ENCODE assay signal across 8 mouse cellular contexts in the genomic region with DNA sequence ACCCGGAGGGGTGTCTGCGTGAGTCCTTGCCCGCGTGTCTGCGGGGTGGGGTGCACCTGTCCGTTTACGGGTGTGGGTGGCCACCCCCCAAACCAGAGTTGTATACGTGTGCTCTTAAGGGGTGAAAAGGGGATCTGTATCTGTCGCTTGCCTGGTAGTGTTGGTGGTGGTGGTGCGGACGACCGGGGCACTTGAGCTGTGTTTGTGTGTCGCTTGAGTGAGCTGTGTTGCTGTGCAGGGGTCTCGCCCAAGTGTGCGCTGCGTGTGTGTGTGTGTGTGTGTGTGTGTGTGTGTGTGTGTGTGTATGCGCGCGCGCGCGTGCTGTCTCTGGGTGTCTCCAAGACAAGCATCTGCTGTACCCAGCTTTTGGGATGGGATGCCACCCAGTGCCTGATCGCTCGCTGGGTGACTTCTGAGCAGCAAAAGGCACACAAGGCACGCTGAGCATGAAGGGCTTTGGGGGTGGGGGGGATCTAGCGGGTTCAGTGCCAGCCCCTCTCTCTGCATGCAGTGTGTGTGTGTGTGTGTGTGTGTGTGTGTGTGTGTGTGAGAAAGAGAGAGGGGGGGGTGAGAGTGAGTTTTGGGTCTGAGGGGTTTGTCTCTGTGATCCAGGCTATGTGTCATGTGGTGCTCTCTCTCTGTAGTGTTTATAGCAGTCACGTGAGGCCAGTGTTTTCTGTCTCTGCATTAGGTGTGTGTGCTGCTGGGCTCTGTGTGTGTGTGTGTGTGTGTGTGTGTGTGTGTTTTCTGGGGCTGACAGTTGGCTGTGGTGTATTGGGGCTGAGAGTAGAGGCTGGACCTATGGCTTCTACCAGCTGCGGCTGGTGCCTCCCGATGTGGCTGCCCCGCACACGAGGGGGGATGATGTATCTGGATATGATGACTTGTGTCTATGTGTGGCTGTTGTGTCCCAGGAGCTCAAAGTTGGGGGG. TPM values are rescaled to one million over a fixed set of nuclear protein-coding genes. Genes with fewer than 3 reads are reported as not detected.
DNase-seq lines count a peak whose midpoint lies in the region; ATAC-seq and TF ChIP-seq lines count a peak whose summit lies in the region.

No protein-coding gene starts in this region.

- TF ChIP-seq CTCF in liver, embryonic 14.5 days (IDR thresholded peaks at IDR 0.05; ENCODE audit: low read depth): 0 out of 2 replicates have a peak, but pooled peaks have one; percentile 9

- no peak for TF ChIP-seq EP300 in liver, embryonic 14.5 days (IDR thresholded peaks at IDR 0.05; ENCODE audit: low read depth)

- under 1% methylated on average over 31 of the region's 31 CpGs for whole genome bisulfite sequencing in heart, embryonic 13.5 days
- under 1% methylated on average over 31 of the region's 31 CpGs for WGBS in liver, embryonic 14.5 days (ENCODE audit: insufficient replicate concordance)
- 0% methylated on average over 29 of the region's 31 CpGs for WGBS in neural tube, embryonic 13.5 days

- H3K4me2 ChIP-seq in heart, embryonic 13.5 days: peak overlapping the region; percentile 99
- peak overlapping the region; percentile 99 for H3K4me2 ChIP-seq in liver, embryonic 14.5 days (ENCODE audit: low read depth)
- H3K4me2 ChIP-seq in neural tube, embryonic 13.5 days: peak overlapping the region; percentile 96

- peaks cover 56% of the 10 kb centered on the region for H3K4me1 ChIP-seq in heart, embryonic 13.5 days
- H3K4me1 ChIP-seq in liver, embryonic 14.5 days (replicated peaks; ENCODE audit: control insufficient read depth in 2 of 2, insufficient read depth in 2 of 2, low read length in 1 of 2): peaks cover 44 to 45% of the 10 kb centered on the region in 2 experiments
- H3K4me1 ChIP-seq in neural tube, embryonic 13.5 days (replicated peaks): peaks cover 63% of the 10 kb centered on the region

- no peaks in the 10 kb centered on the region for H3K27me3 ChIP-seq in heart, embryonic 13.5 days (replicated peaks)
- H3K27me3 ChIP-seq in liver, embryonic 14.5 days (ENCODE audit: control insufficient read depth, insufficient read depth, low read length): peaks cover 10% of the 10 kb centered on the region
- H3K27me3 ChIP-seq in neural tube, embryonic 13.5 days: no peaks in the 10 kb centered on the region

- H3K4me3 ChIP-seq in heart, embryonic 13.5 days: peak overlapping the region; percentile 76
- H3K4me3 ChIP-seq in liver, embryonic 14.5 days (ENCODE audit: insufficient read depth in 1 of 2, low read depth in 2 of 2, low read length in 2 of 2): peak overlapping the region; percentile 89 to 92
- peak overlapping the region; percentile 69 for H3K4me3 ChIP-seq in neural tube, embryonic 13.5 days

- ATAC-seq in heart, embryonic 13.5 days (ENCODE audit: extremely low read depth, insufficient number of reproducible peaks, low FRiP score, low TSS enrichment): no peak
- ATAC-seq in liver, embryonic 14.5 days (ENCODE audit: insufficient read depth): no peak
- ATAC-seq in neural tube, embryonic 13.5 days (ENCODE audit: low read depth): peak; percentile 8; the same call in 1 of the 2 replicates

- peaks cover 3% of the 10 kb centered on the region; the same call in 1 of the 2 replicates for H3K36me3 ChIP-seq in heart, embryonic 13.5 days
- no peaks in the 10 kb centered on the region; the same call in 1 of the 2 replicates for H3K36me3 ChIP-seq in liver, embryonic 14.5 days (replicated peaks; ENCODE audit: control insufficient read depth, insufficient read depth, low read depth)
- no peaks in the 10 kb centered on the region for H3K36me3 ChIP-seq in neural tube, embryonic 13.5 days

- H3K9ac ChIP-seq in heart, embryonic 13.5 days: peak overlapping the region; percentile 94
- H3K9ac ChIP-seq in liver, embryonic 14.5 days (replicated peaks): peak overlapping the region; percentile 87
- H3K9ac ChIP-seq in neural tube, embryonic 13.5 days: peak overlapping the region; percentile 93

- H3K27ac ChIP-seq in heart, embryonic 13.5 days (replicated peaks): peak overlapping the region; percentile 99
- peak overlapping the region; percentile 87 for H3K27ac ChIP-seq in liver, embryonic 14.5 days
- peak overlapping the region; percentile 97 for H3K27ac ChIP-seq in neural tube, embryonic 13.5 days (replicated peaks)

- DNase-seq in A20 (ENCODE audit: low read depth, low spot score): peak; percentile 80
- peak; percentile 60 for DNase-seq in Muller cell, postnatal 12 days (ENCODE audit: inconsistent ontology term)
- peak; percentile 50 to 59 for DNase-seq in cerebellum, postnatal 36 days
- DNase-seq in kidney, postnatal 10 days: peak; percentile 54
- DNase-seq in liver, embryonic 14.5 days (ENCODE audit: low read depth in 3 of 3, low spot score in 3 of 3): no peak
- DNase-seq in yolk sac, embryonic 10.5 days (ENCODE audit: low spot score): peak; percentile 43

- no peaks in the 10 kb centered on the region for H3K9me3 ChIP-seq in heart, embryonic 13.5 days
- H3K9me3 ChIP-seq in liver, embryonic 14.5 days (ENCODE audit: control insufficient read depth, low read length): no peaks in the 10 kb centered on the region
- H3K9me3 ChIP-seq in neural tube, embryonic 13.5 days: no peaks in the 10 kb centered on the region

RNA-seq across cellular contexts. Expression of gene Bbc3, which starts 2.6 kb away (rescaled TPM):
- 8.2 and 8.8 TPM in 2 replicates for polyA plus RNA-seq in heart, embryonic 13.5 days (2015; fragmentation: Nextera tagmentation; extraction: Ambion mirVana)
- polyA plus RNA-seq in liver, embryonic 14.5 days (2012; rRNA removed): 3.2 and 3.8 TPM in 2 replicates
- 2.0 and 3.3 TPM in 2 replicates for polyA plus RNA-seq in liver, embryonic 14.5 days (2014; fragmentation: Nextera tagmentation; extraction: Ambion mirVana)
- 22.4 and 22.8 TPM in 2 replicates for polyA plus RNA-seq in neural tube, embryonic 13.5 days (2015; fragmentation: Nextera tagmentation; extraction: Ambion mirVana)

RNA-seq across cellular contexts. Expression of gene Ccdc9, which starts 24.2 kb away (rescaled TPM):
- 14.3 and 16.5 TPM in 2 replicates for polyA plus RNA-seq in heart, embryonic 13.5 days (2015; fragmentation: Nextera tagmentation; extraction: Ambion mirVana)
- polyA plus RNA-seq in liver, embryonic 14.5 days (2012; rRNA removed): 15.9 and 24.7 TPM in 2 replicates
- polyA plus RNA-seq in liver, embryonic 14.5 days (2014; fragmentation: Nextera tagmentation; extraction: Ambion mirVana): 4.2 and 7.6 TPM in 2 replicates
- polyA plus RNA-seq in neural tube, embryonic 13.5 days (2015; fragmentation: Nextera tagmentation; extraction: Ambion mirVana): 31.2 and 35.4 TPM in 2 replicates

RNA-seq across cellular contexts. Expression of gene Inafm1, which starts 37.4 kb away (rescaled TPM):
- polyA plus RNA-seq in heart, embryonic 13.5 days (2015; fragmentation: Nextera tagmentation; extraction: Ambion mirVana): 10.7 TPM in 2 replicates
- 7.9 and 8.3 TPM in 2 replicates for polyA plus RNA-seq in liver, embryonic 14.5 days (2012; rRNA removed)
- polyA plus RNA-seq in liver, embryonic 14.5 days (2014; fragmentation: Nextera tagmentation; extraction: Ambion mirVana): 3.5 and 4.0 TPM in 2 replicates
- polyA plus RNA-seq in neural tube, embryonic 13.5 days (2015; fragmentation: Nextera tagmentation; extraction: Ambion mirVana): 30.0 and 39.3 TPM in 2 replicates

RNA-seq across cellular contexts. Expression of gene C5ar1, which starts 51.4 kb away (rescaled TPM):
- polyA plus RNA-seq in heart, embryonic 13.5 days (2015; fragmentation: Nextera tagmentation; extraction: Ambion mirVana): 1.5 and 2.2 TPM in 2 replicates
- 0.95 and 1.1 TPM in 2 replicates for polyA plus RNA-seq in liver, embryonic 14.5 days (2012; rRNA removed)
- polyA plus RNA-seq in liver, embryonic 14.5 days (2014; fragmentation: Nextera tagmentation; extraction: Ambion mirVana): 1.1 and 1.9 TPM in 2 replicates
- polyA plus RNA-seq in neural tube, embryonic 13.5 days (2015; fragmentation: Nextera tagmentation; extraction: Ambion mirVana): 2.3 and 2.8 TPM in 2 replicates

Comparison
In these comparisons a context has a peak if more than half of its experiments do, and no peak if none do; other contexts are left out.
1. DNase-seq: peak in A20 (single experiment), Muller cell, postnatal 12 days (single experiment), cerebellum, postnatal 36 days (2 of 2), kidney, postnatal 10 days (single experiment) and yolk sac, embryonic 10.5 days (single experiment); none in liver, embryonic 14.5 days (0 of 3).
2. Peak in every context shown above with its lines, with median percentiles within 50 percentile points of each other: H3K27ac ChIP-seq, H3K4me2 ChIP-seq, H3K4me3 ChIP-seq and H3K9ac ChIP-seq.